Mouse (Mus musculus) urinary bladder, postnatal 14 days (tissue): Measurements from ENCODE around the gene Efnb3.

Experiments
- DNase-seq: peaks from one replicate; pipeline ENCODE4 v3.0.0; 2021; ENCODE audit warnings: low spot score

Efnb3 gene

DNA sequence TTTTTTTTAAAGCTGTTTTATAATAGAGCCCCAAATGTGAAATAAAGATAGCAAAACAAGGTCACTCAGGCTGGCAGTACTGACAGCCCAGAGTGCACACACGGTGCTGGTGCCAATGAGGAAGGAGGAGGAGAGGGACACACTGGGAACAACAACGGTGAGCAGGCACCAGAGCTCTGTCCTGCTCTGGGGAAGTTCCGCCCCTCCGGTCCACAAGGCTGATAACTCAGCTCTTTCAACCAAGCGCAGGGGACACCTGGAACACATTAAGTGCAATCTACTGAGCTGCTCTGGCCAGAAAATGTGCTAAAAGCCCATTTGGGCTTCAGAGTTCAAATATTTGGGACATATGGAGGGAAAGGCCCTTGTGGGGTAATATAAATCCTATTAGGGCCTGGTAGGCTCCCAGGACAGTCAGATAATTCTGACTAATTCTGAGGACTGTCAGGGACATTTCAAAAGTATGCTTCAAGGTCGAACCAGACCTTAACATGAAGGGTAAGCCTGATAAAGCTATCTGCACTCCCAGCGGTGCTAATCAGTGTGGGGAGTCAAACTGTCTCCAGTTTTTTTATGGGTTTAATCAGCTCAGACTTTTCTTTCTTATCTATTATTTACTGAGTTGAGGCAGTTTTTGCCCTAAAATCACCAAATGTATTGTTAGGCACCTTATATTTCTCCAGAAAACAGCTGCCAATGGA, 49.1 kb downstream of the Efnb3 start:
- no peak for DNase-seq
